Mouse (Mus musculus): Measurements from ENCODE around the gene Zfhx2.
"Not testable (repeated sequence)": the region's sequence is repeated elsewhere in the genome, so short reads cannot be mapped to it uniquely, and the experiment has no call there.

Gene Zfhx2

GRCm38 (mm10) chr14:55047971-55048531 is 44.1 kb downstream of the Zfhx2 start:
- no peak for DNase-seq (ENCODE audit: low read depth, low spot score)

DNA sequence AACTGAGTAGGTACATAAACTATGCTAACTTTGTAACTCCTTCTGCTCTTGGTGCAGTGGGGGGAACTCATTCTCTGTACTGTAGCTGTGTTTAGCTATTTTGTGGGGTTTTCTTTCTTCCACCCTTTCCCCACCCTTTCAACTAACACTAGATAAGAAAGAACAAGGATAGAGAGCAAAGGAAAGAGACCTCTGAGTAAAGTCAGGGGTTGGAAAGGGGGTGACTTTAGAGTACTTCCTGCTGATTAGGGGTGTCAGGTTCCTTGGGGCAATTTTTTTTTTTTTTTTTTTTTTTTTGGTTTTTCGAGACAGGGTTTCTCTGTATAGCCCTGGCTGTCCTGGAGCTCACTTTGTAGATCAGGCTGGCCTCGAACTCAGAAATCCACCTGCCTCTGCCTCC is 48.4 kb downstream of the Zfhx2 start:
- DNase-seq (ENCODE audit: low read depth, low spot score), result not testable (repeated sequence)

DNA sequence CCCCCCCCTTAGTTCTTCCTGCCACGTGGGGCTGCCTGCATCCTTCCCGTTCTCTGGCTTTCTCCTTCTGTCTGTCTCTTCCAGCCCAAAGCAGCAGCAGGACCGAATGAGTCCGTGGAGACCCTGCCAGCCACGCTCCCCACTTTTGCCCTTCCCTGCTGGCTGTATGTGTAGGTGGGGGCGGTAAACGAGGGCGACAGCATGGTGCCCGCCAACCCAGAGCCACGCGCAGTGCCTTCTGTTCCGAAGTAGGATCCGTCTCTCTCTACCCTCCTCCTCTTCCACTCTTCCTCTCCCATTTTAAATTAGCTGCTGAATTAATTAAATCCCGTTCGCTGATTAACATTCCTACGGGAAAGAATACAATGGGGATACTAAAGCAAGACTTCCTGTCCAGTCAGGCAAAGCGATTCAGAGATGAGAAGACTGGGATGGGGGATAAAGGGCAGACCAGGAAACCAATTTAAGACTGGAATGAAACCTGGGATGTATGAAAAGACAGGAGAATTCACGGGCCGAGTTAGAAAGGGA is 59.4 kb downstream of the Zfhx2 start:
- DNase-seq (ENCODE audit: low read depth, low spot score), result no peak

- DNase-seq (ENCODE audit: low read depth, low spot score), result no peak
Observed at GRCm38 (mm10) chr14:55029034-55029698, 63.0 kb downstream of the Zfhx2 start.

DNA sequence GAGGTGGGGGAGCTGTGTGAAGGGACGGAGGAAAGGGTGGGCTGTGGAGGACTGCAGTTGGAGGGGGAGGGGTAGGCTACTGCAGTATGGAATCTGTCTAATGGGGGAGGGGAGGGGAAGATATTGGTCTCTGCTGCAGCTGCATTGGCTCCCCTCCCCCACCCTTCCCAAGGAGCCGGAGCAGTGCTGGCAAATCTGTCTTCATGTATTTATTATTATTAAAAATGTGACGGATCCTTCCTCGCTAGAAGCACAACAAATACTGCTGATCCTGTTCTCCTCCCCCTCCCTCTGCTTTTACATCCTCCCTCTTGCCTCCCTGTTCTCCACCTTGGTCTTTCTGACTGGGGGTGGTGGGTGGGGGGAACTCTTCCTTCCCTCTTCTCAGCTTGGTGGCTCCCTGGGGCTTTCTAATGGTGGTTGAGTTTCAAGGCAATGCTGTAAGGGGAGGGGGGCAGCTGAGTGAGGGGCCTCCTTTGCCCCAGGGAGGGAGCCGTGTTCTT is 63.7 kb downstream of the Zfhx2 start:
- no peak for DNase-seq (ENCODE audit: low read depth, low spot score)

GRCm38 (mm10) chr14:55027653-55028052 is 64.5 kb downstream of the Zfhx2 start:
- DNase-seq (ENCODE audit: low read depth, low spot score), result no peak

- no peak for DNase-seq (ENCODE audit: low read depth, low spot score)
Observed at GRCm38 (mm10) chr14:55027251-55027650, 64.9 kb downstream of the Zfhx2 start.

GRCm38 (mm10) chr14:55025527-55025926 is 66.6 kb downstream of the Zfhx2 start:
- DNase-seq (ENCODE audit: low read depth, low spot score), result no peak

DNA sequence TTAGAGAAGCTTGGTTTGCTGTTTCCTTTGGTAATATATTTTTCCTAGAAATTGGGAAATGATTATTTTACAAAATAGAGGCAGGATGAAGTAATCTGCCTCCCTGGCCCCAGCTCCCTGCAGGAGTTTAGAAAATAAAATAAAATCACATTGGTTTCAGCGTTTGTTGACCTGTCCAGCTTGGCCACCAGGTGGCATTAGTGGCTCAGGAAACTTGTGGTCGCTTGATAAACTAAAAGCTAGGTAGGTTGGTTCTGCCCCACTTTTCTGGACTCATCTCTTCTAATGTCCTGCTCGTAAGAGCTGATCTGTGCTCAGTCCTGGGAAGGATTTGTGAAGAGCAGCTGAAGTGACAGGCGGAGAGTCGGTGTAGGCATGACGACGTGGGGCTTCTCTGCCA is 67.9 kb downstream of the Zfhx2 start:
- peak; percentile 48 for DNase-seq (ENCODE audit: low read depth, low spot score)

- DNase-seq (ENCODE audit: low read depth, low spot score), result no peak
Observed at GRCm38 (mm10) chr14:55023011-55023410, 69.1 kb downstream of the Zfhx2 start.

DNA sequence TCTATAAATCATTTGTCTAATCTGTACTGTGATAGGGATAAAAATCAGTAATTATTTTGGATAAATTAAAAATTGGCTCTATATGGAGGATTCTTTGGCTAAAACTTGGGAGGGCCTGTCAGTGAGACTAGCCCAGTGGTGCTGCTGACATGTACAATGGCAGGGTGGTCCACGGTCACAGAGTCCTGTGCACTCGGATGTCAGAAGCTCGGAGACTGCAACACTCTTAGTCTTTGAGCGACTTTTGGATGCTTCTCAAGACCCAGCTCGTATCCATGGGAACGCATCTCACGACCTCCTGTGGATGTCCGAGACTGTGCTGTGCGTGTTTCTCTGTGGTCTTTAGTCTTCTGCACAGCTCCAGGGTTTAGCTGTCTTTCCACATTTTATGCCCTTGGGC is 71.7 kb downstream of the Zfhx2 start:
- DNase-seq (ENCODE audit: low read depth, low spot score), result no peak

GRCm38 (mm10) chr14:55016876-55017275 is 75.2 kb downstream of the Zfhx2 start:
- no peak for DNase-seq (ENCODE audit: low read depth, low spot score)

DNA sequence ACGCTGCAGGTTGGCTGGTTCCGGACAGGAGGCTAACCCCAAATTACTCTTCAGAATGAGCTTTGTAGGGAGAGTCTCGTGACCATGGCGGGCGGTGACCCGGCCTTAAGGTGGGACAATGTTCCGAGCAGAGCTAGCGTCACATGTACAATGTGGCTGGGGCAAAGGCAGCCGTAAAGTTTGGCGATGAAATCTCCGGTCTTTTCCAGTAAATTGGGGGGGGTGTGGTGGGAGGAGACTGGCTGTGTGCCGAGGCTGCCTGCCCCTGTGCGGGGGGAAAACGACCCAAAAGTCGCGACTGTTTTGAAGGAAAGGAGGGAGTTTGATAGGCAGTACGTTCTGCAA is 76.4 kb downstream of the Zfhx2 start:
- DNase-seq (ENCODE audit: low read depth, low spot score), result no peak

- DNase-seq (ENCODE audit: low read depth, low spot score), result peak; percentile 99
Observed at GRCm38 (mm10) chr14:55014991-55015766, 76.9 kb downstream of the Zfhx2 start, which contains the start of gene Ngdn. Gene Ngdn (plus strand): TSS chr14:55015454.

DNA sequence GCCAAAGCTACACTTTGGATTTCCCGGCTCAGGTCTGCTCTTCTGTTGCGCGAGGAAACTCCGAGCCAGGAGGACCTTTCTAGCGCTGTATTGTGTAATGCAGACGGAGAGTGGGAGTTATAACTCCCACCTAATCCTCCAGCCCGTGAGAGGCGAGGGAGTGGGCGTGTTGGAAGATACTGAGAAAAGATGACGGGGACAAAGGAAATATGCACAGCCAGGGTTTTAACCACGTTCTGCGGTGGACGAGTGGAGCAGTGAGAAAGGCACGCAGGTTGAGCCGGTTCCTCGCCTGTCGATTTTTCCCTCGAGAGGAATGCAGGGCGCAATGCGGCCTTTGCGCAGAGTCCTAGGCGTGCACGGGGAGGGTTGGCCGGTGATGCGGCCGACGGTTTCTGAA is 77.5 kb downstream of the Zfhx2 start:
- no peak for DNase-seq (ENCODE audit: low read depth, low spot score)

- DNase-seq (ENCODE audit: low read depth, low spot score), result no peak
Observed at GRCm38 (mm10) chr14:55011116-55011515, 81.0 kb downstream of the Zfhx2 start.

All from retina, adult 2 months (tissue).